Comparison of ENCODE assay signal across 8 mouse cellular contexts in the genomic region with DNA sequence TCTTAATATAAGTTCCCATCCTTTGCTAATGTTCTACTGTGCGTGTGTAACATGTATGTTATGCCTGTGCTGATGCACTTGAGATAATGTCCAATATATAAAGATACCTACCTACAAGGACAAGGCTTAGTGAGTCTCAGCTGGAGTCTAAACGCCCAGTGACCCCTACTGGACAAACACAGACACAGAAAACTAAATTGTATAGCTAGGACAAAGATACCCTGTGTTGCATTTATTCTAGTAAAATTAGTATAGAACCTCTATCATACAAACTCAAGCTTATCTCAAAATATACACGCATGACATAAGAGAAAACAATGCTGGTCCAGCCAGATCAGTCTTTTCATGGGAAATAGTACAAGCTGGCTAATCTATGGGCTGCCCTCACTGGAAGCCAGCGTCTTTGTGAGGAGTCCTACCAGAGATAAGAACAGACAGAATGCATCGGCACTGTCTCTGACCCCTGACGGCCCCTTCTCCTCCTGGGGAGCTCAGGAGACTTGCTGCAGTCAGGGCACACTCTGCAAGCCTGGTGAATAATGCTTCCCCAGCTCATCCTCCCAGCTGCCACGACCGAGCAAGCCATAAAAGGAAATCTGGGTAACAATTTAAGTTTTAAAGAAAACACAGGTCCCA.
A peak's percentile ranks its signal among the peaks of the same experiment; 100 is the strongest.
DNase-seq lines count a peak whose midpoint lies in the region; ATAC-seq and TF ChIP-seq lines count a peak whose summit lies in the region.

No protein-coding gene starts in this region.

- H3K4me3 ChIP-seq in CH12.LX (replicated peaks in 1 of 3; ENCODE audit: low read depth in 2 of 3, low read length in 2 of 3, poor library complexity in 1 of 3) = no peak overlapping the region
- no peak overlapping the region for H3K4me3 ChIP-seq in forebrain, embryonic 16.5 days (replicated peaks; ENCODE audit: low read length)
- no peak overlapping the region for H3K4me3 ChIP-seq in liver, adult 2 months (ENCODE audit: insufficient read depth, low read depth, low read length)
- H3K4me3 ChIP-seq in olfactory bulb, adult 2 months (ENCODE audit: insufficient read depth, low read depth, low read length) = no peak overlapping the region

- DNase-seq in frontal cortex, adult 2 months (ENCODE audit: extremely low spot score in 1 of 2, low spot score in 1 of 2) = no peak
- peak; percentile 62 for DNase-seq in CH12.LX (ENCODE audit: extremely low read depth)
- no peak for DNase-seq in liver, adult 2 months (ENCODE audit: extremely low read depth, low read depth, low spot score)
- no peak for DNase-seq in gastrocnemius, adult 8-10 months (ENCODE audit: low spot score in 2 of 2)
- DNase-seq in gastrocnemius, postnatal 10 days = no peak

- dilution Hi-C loops in CH12.LX (cut with MboI; ENCODE audit: extremely low pct_ligation_motif_present, extremely low pct_unique_long_range_greater_than_20kb, low sequenced_read_pairs) = no loop called here

- H3K27ac ChIP-seq in CH12.LX (ENCODE audit: insufficient read depth, low read depth) = no peak overlapping the region
- H3K27ac ChIP-seq in forebrain, embryonic 16.5 days (ENCODE audit: low read length) = peak overlapping the region; percentile 8; the same call in 1 of the 2 replicates
- no peak overlapping the region for H3K27ac ChIP-seq in liver, adult 2 months (replicated peaks; ENCODE audit: insufficient read depth, low read depth, low read length)
- peak overlapping the region; percentile 90 for H3K27ac ChIP-seq in olfactory bulb, adult 2 months (ENCODE audit: insufficient read depth, low read depth, low read length)

- no peak overlapping the region for H3K9ac ChIP-seq in CH12.LX (ENCODE audit: insufficient read depth, low read depth)
- H3K9ac ChIP-seq in forebrain, embryonic 16.5 days (replicated peaks; ENCODE audit: low read depth, low read length) = no peak overlapping the region
- no peak overlapping the region for H3K9ac ChIP-seq in liver, adult 2 months (ENCODE audit: low read depth, low read length)

- no peak for TF ChIP-seq EP300 in CH12.LX (IDR thresholded peaks at IDR 0.05; ENCODE audit: low read length)

- H3K27me3 ChIP-seq in CH12.LX (replicated peaks) = no peaks in the 10 kb centered on the region
- no peaks in the 10 kb centered on the region for H3K27me3 ChIP-seq in forebrain, embryonic 16.5 days (replicated peaks; ENCODE audit: control insufficient read depth, insufficient read depth, low read length)
- H3K27me3 ChIP-seq in liver, adult 2 months (ENCODE audit: control insufficient read depth, insufficient read depth, low read length) = no peaks in the 10 kb centered on the region

- peak; percentile 36 to 98; a peak in 3 of 4 replicates for TF ChIP-seq CTCF in CH12.LX (conservative IDR thresholded peaks at IDR 0.05 in 1 of 2, IDR thresholded peaks at IDR 0.05 in 1 of 2; ENCODE audit: low read depth in 2 of 2, low read length in 2 of 2)
- peak; percentile 21; the same call in 1 of the 2 replicates for TF ChIP-seq CTCF in liver, adult 2 months (IDR thresholded peaks at IDR 0.05; ENCODE audit: low read depth, low read length)
- no peak for TF ChIP-seq CTCF in olfactory bulb, adult 2 months (IDR thresholded peaks at IDR 0.05; ENCODE audit: insufficient read depth, low read depth, low read length)

- H3K4me2 ChIP-seq in CH12.LX (ENCODE audit: insufficient read depth, low read depth, poor library complexity, severe bottlenecking) = peak overlapping the region; percentile 40
- H3K4me2 ChIP-seq in forebrain, embryonic 16.5 days (ENCODE audit: low read length) = no peak overlapping the region

- in situ Hi-C loops in CH12.LX (cut with MboI; ENCODE audit: low pct_ligation_motif_present, low pct_unique_long_range_greater_than_20kb, low sequenced_read_pairs) = no loop called here

- H3K4me1 ChIP-seq in CH12.LX (ENCODE audit: control insufficient read depth in 1 of 2, insufficient read depth in 2 of 2) = peaks cover 4 to 31% of the 10 kb centered on the region in 2 experiments; a peak in 3 of 4 replicates
- H3K4me1 ChIP-seq in forebrain, embryonic 16.5 days (replicated peaks; ENCODE audit: control insufficient read depth, insufficient read depth, low read length) = peaks cover 14% of the 10 kb centered on the region
- peaks cover 21% of the 10 kb centered on the region for H3K4me1 ChIP-seq in liver, adult 2 months (ENCODE audit: control insufficient read depth, insufficient read depth, low read length)
- H3K4me1 ChIP-seq in olfactory bulb, adult 2 months (ENCODE audit: control insufficient read depth, insufficient read depth, low read length) = peaks cover 6% of the 10 kb centered on the region

- ATAC-seq in frontal cortex, adult (ENCODE audit: low TSS enrichment) = peak; percentile 31; the same call in 1 of the 2 replicates
- no peak for ATAC-seq in forebrain, embryonic 16.5 days

- TF ChIP-seq POLR2A in CH12.LX (IDR thresholded peaks at IDR 0.05; ENCODE audit: low read depth, low read length) = no peak
- TF ChIP-seq POLR2A in liver, adult 2 months (IDR thresholded peaks at IDR 0.05; ENCODE audit: extremely low read depth, insufficient read depth, low read length) = no peak
- TF ChIP-seq POLR2A in olfactory bulb, adult 2 months (IDR thresholded peaks at IDR 0.05; ENCODE audit: insufficient read depth, low read depth, low read length) = no peak

- H3K36me3 ChIP-seq in CH12.LX (replicated peaks in 1 of 2; ENCODE audit: control insufficient read depth in 1 of 2, insufficient read depth in 1 of 2, low read length in 1 of 2) = no peaks in the 10 kb centered on the region
- no peaks in the 10 kb centered on the region for H3K36me3 ChIP-seq in forebrain, embryonic 16.5 days (ENCODE audit: control insufficient read depth, insufficient read depth)
- H3K36me3 ChIP-seq in liver, adult 2 months (ENCODE audit: control insufficient read depth, insufficient read depth, low read length) = no peaks in the 10 kb centered on the region

- H3K79me2 ChIP-seq in CH12.LX (replicated peaks; ENCODE audit: control insufficient read depth, extremely low read depth, insufficient read depth, poor library complexity, severe bottlenecking) = no peaks in the 10 kb centered on the region
- H3K79me2 ChIP-seq in liver, adult 2 months (ENCODE audit: control insufficient read depth, insufficient read depth, low read length) = peaks cover 16% of the 10 kb centered on the region; the same call in 1 of the 2 replicates

- TF ChIP-seq RAD21 in CH12.LX (IDR thresholded peaks at IDR 0.05; ENCODE audit: low read depth, low read length) = peak; percentile 99

- 31% methylated on average over 8 of the region's 8 CpGs for WGBS in forebrain, embryonic 16.5 days
- 64% methylated on average over 8 of the region's 8 CpGs for WGBS in liver, adult 2 months
- WGBS in olfactory bulb, adult 2 months = 27% methylated on average over 8 of the region's 8 CpGs

- no peaks in the 10 kb centered on the region for H3K9me3 ChIP-seq in CH12.LX (replicated peaks; ENCODE audit: low read length)
- no peaks in the 10 kb centered on the region for H3K9me3 ChIP-seq in forebrain, embryonic 16.5 days (ENCODE audit: control insufficient read depth, low read length)

TF ChIP-seq in CH12.LX, 34 proteins besides CTCF, POLR2A, EP300 and RAD21:
- TF ChIP-seq SMC3 (IDR thresholded peaks at IDR 0.05; ENCODE audit: low read depth, low read length) = peak; percentile 94
- peak; percentile 46; the same call in 1 of the 2 replicates for TF ChIP-seq ZNF384 (IDR thresholded peaks at IDR 0.05; ENCODE audit: low read depth, low read length)
- TF ChIP-seq ZC3H11A (IDR thresholded peaks at IDR 0.05; ENCODE audit: low read depth, low read length) = peak; percentile 89
- 0 out of 2 replicates have a peak, but pooled peaks have one; percentile 35 for TF ChIP-seq E2F4 (IDR thresholded peaks at IDR 0.05; ENCODE audit: insufficient replicate concordance, low read depth, low read length)
- no peak for TF ChIP-seq IRF4 (IDR thresholded peaks at IDR 0.05; ENCODE audit: low read depth, low read length)
- peak; percentile 26; the same call in 1 of the 2 replicates for TF ChIP-seq SIN3A (IDR thresholded peaks at IDR 0.05; ENCODE audit: low read length)
- no peak for TF ChIP-seq KAT2A (IDR thresholded peaks at IDR 0.05; ENCODE audit: insufficient replicate concordance, low read length)
- no peak for TF ChIP-seq GABPA (IDR thresholded peaks at IDR 0.05; ENCODE audit: insufficient replicate concordance, low read depth, low read length)

Comparison
In these comparisons a context has a peak if more than half of its experiments do, and no peak if none do; other contexts are left out.
1. H3K27ac ChIP-seq: peak in forebrain, embryonic 16.5 days (single experiment) and olfactory bulb, adult 2 months (single experiment); none in CH12.LX (single experiment) and liver, adult 2 months (single experiment).